Mouse (Mus musculus) intestine, embryonic 16.5 days (tissue): ENCODE measurements at regions not wholly inside any gene's neighbourhood (a gene's known extent, or its start where the extent isn't known, plus 50 kb on each side); places are given as distances from the start of the nearest gene placed in this dataset.

ENCODE experiments used
- ATAC-seq: fragments of 200-750 bp; cut with Nextera tagmentation; 2 replicates; pipeline ENCODE4 v1.8.0; 2017; ENCODE audit warnings: moderate TSS enrichment, moderate library complexity
- H3K27ac ChIP-seq: fragments of 300-500 bp; sonication (generic); 2 replicates; pipeline ENCODE4 v1.5.1; 2014; ENCODE audit warnings: mild to moderate bottlenecking, low read length
- H3K27me3 ChIP-seq: fragments of 300-500 bp; sonication (generic); replicated peaks from 2 replicates; pipeline ENCODE4 v1.6.1; 2014; ENCODE audit warnings: low read length, control low read depth, mixed read lengths; ENCODE audit not compliant: control insufficient read depth, insufficient read depth
- H3K36me3 ChIP-seq: fragments of 300-500 bp; sonication (generic); 2 replicates; pipeline ENCODE4 v1.6.1; 2014; ENCODE audit warnings: low read length, control low read depth; ENCODE audit not compliant: control insufficient read depth, insufficient read depth
- H3K4me1 ChIP-seq: fragments of 300-500 bp; sonication (generic); 2 replicates; pipeline ENCODE4 v1.6.1; 2014; ENCODE audit warnings: low read length, control low read depth, mixed read lengths; ENCODE audit not compliant: control insufficient read depth, insufficient read depth
- H3K4me2 ChIP-seq: fragments of 300-500 bp; sonication (generic); 2 replicates; pipeline ENCODE4 v1.6.1; 2014; ENCODE audit warnings: low read depth, low read length, control low read depth
- H3K4me3 ChIP-seq: fragments of 300-500 bp; sonication (generic); 2 replicates; pipeline ENCODE4 v1.5.1; 2014; ENCODE audit warnings: mild to moderate bottlenecking, low read length
- H3K9ac ChIP-seq: fragments of 300-500 bp; sonication (generic); 2 replicates; pipeline ENCODE4 v1.6.1; 2014; ENCODE audit warnings: low read depth, low read length
- H3K9me3 ChIP-seq: fragments of 300-500 bp; sonication (generic); 2 replicates; pipeline ENCODE4 v1.6.1; 2016; ENCODE audit warnings: low read length, control low read depth; ENCODE audit not compliant: control insufficient read depth
- WGBS: fragments of 180-500 bp; shearing (Covaris S2); extraction: QIAGEN DNeasy Blood & Tissue Kit; methylation state at CpG from one replicate; pipeline ENCODE4 v1.1.7; 2014; 5-methylcytosine and 5-hydroxymethylcytosine counted together

GRCm38 (mm10) chr12:16098840-16099239 lies 282.1 kb upstream of the Trib2 start:
- no peaks in the 10 kb centered on the region for H3K27me3 ChIP-seq
- 87% methylated on average over 7 of the region's 7 CpGs for WGBS
- ATAC-seq = no peak
- no peak overlapping the region for H3K27ac ChIP-seq
- no peak overlapping the region for H3K9ac ChIP-seq
- H3K9me3 ChIP-seq = no peaks in the 10 kb centered on the region
- no peaks in the 10 kb centered on the region for H3K4me1 ChIP-seq
- H3K36me3 ChIP-seq = no peaks in the 10 kb centered on the region
- H3K4me3 ChIP-seq = no peak overlapping the region
- no peak overlapping the region for H3K4me2 ChIP-seq

DNA sequence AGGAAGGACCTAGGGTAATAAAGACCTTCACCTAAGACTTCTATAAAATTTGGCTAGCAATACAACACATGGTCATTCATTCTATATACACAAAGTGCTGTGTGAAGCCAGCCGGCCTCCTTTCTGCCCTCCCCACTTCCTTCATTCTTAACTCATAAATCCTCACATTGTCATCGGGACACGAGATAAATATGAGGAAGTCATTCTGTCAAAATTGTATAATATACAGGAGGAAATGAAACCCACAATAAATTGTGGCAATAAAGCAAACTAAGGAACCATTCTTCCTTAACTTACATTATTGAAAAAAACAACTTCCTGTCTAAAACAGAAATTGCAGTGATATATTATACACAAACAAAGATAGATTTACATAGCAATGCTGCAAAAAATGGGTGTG lies 275.9 kb upstream of the Trib2 start:
- 36% methylated on average over 3 of the region's 3 CpGs for WGBS
- no peak overlapping the region for H3K9ac ChIP-seq
- no peaks in the 10 kb centered on the region for H3K27me3 ChIP-seq
- H3K27ac ChIP-seq = no peak overlapping the region
- H3K9me3 ChIP-seq = no peaks in the 10 kb centered on the region
- H3K36me3 ChIP-seq = no peaks in the 10 kb centered on the region
- no peaks in the 10 kb centered on the region for H3K4me1 ChIP-seq
- no peak for ATAC-seq
- no peak overlapping the region for H3K4me3 ChIP-seq
- H3K4me2 ChIP-seq = no peak overlapping the region

DNA sequence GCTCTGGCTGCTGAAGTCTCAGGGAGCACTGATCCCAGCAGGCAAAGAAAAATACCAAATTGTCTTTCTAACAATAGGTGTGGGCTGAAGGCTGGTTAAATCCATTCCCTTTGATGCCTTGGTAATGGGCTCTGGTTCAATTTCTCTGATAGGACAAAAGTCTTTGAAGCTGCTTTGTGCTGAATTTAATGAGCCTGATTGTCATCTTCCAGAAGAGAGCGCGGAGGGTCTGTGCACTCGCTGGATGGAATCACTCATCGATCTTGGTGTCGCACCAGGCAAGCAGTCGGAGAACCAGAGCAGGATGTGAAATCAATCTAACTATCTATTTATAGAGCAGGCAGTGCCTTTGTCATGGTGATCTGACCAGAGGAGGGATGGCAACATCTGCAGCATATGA lies 274.6 kb upstream of the Trib2 start:
- no peaks in the 10 kb centered on the region for H3K27me3 ChIP-seq
- H3K9ac ChIP-seq = no peak overlapping the region
- no peaks in the 10 kb centered on the region for H3K9me3 ChIP-seq
- H3K4me1 ChIP-seq = no peaks in the 10 kb centered on the region
- ATAC-seq = no peak
- WGBS = 39% methylated on average over 6 of the region's 6 CpGs
- no peak overlapping the region for H3K27ac ChIP-seq
- H3K4me3 ChIP-seq = no peak overlapping the region
- H3K36me3 ChIP-seq = no peaks in the 10 kb centered on the region
- H3K4me2 ChIP-seq = no peak overlapping the region

DNA sequence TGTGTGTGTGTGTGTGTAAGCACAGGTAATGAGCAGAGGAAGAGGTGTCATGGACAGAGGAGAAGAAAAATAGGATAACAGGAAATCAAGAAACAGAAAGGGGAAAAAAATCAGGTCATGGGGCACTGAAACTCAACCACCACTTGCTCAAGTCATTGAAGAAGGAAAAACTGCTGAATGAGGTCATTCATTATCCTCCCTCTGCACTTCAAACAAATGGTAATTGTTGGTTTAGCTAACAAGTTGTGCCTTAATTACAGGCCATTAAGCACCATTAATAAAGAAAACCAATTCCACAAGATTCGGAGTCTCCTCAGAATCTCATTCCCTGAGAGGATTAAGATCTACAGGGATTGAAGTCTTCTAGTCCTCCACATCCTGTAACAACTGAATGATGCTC lies 266.5 kb upstream of the Trib2 start:
- no peaks in the 10 kb centered on the region for H3K4me1 ChIP-seq
- H3K9me3 ChIP-seq = no peaks in the 10 kb centered on the region
- H3K27ac ChIP-seq = no peak overlapping the region
- H3K36me3 ChIP-seq = no peaks in the 10 kb centered on the region
- no peaks in the 10 kb centered on the region for H3K27me3 ChIP-seq
- no peak overlapping the region for H3K4me2 ChIP-seq
- 50% methylated on average over 1 of the region's 1 CpGs for WGBS
- ATAC-seq = no peak
- no peak overlapping the region for H3K4me3 ChIP-seq
- H3K9ac ChIP-seq = no peak overlapping the region

- H3K27me3 ChIP-seq = no peaks in the 10 kb centered on the region
- no peak overlapping the region for H3K9ac ChIP-seq
- no peak overlapping the region for H3K4me3 ChIP-seq
- no peaks in the 10 kb centered on the region for H3K36me3 ChIP-seq
- 82% methylated on average over 1 of the region's 1 CpGs for WGBS
- H3K4me1 ChIP-seq = no peaks in the 10 kb centered on the region
- H3K9me3 ChIP-seq = no peaks in the 10 kb centered on the region
- H3K4me2 ChIP-seq = no peak overlapping the region
- no peak for ATAC-seq
- H3K27ac ChIP-seq = no peak overlapping the region
These were observed 260.5 kb upstream of the Trib2 start for GRCm38 (mm10) chr12:16077215-16077614.

- Histone ChIP-seq H3K9me3 (no peaks in the 10 kb centered on the region), H3K9ac (no peak overlapping the region), H3K4me1 (no peaks in the 10 kb centered on the region), H3K36me3 (no peaks in the 10 kb centered on the region), H3K4me3 (no peak overlapping the region), H3K4me2 (no peak overlapping the region), H3K27ac (no peak overlapping the region), H3K27me3 (no peaks in the 10 kb centered on the region)
- WGBS = 88% methylated on average over 2 of the region's 2 CpGs
- no peak for ATAC-seq
These were observed 259.2 kb upstream of the Trib2 start for GRCm38 (mm10) chr12:16075962-16076361.

DNA sequence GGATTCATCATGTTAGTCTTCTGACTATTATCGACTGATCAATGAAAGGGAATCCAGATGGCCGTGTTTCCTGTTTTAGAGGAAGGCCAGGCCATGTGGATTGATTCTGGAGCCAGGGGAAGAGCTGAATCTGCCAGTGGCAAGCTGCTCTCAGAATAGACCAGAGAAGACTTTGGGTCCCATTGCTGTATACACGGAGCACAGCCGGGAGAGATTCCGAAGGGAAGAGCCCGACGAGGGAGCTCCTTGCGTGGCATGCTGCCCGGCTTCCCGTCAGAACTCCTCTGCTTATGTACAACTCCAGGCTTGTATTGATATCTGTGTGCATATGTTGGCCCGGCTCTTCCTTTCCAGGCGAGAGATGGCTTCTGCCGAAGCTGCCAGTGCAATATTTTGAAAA lies 252.2 kb upstream of the Trib2 start:
- no peaks in the 10 kb centered on the region for H3K27me3 ChIP-seq
- 92% methylated on average over 13 of the region's 13 CpGs for WGBS

GRCm38 (mm10) chr12:16062689-16063088 lies 246.0 kb upstream of the Trib2 start:
- Histone ChIP-seq H3K27ac (no peak overlapping the region), H3K36me3 (no peaks in the 10 kb centered on the region), H3K4me3 (no peak overlapping the region), H3K4me2 (no peak overlapping the region), H3K4me1 (no peaks in the 10 kb centered on the region), H3K9ac (no peak overlapping the region), H3K27me3 (no peaks in the 10 kb centered on the region), H3K9me3 (no peaks in the 10 kb centered on the region)
- no peak for ATAC-seq
- WGBS = 77% methylated on average over 7 of the region's 7 CpGs

More for the DNA sequence above, 252.2 kb upstream of the Trib2 start:
- H3K36me3 ChIP-seq = no peaks in the 10 kb centered on the region
- no peaks in the 10 kb centered on the region for H3K9me3 ChIP-seq
- no peak overlapping the region for H3K4me3 ChIP-seq
- H3K27ac ChIP-seq = no peak overlapping the region
- H3K4me2 ChIP-seq = no peak overlapping the region
- no peaks in the 10 kb centered on the region for H3K4me1 ChIP-seq
- no peak for ATAC-seq
- no peak overlapping the region for H3K9ac ChIP-seq

GRCm38 (mm10) chr12:16060461-16060860 lies 243.7 kb upstream of the Trib2 start:
- 46% methylated on average over 5 of the region's 5 CpGs for WGBS
- H3K27me3 ChIP-seq = no peaks in the 10 kb centered on the region
- no peak overlapping the region for H3K4me3 ChIP-seq
- no peak overlapping the region for H3K9ac ChIP-seq
- H3K9me3 ChIP-seq = no peaks in the 10 kb centered on the region
- no peak overlapping the region for H3K4me2 ChIP-seq
- no peak overlapping the region for H3K27ac ChIP-seq
- no peaks in the 10 kb centered on the region for H3K4me1 ChIP-seq
- no peaks in the 10 kb centered on the region for H3K36me3 ChIP-seq
- no peak for ATAC-seq

DNA sequence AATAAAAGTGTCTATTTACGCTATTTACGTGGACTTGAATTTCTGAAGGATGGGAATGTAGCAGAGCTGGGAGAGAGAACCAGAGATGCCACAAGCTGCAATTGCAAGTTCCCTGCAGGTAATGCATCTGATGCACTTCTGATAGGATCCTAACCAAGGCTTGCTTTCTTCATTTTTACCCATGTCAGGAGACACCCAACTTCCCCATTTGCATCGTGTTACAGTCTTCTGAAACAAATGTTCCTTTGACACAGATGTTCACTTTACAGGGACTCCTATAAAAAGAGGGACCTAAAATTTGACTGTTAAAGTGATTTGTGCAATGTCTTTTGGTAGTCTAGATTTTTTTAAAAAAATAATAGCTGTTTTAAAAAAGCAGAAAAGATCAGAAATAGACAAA lies 241.5 kb upstream of the Trib2 start:
- 81% methylated on average over 3 of the region's 3 CpGs for WGBS

More for the DNA sequence above, 241.5 kb upstream of the Trib2 start:
- Histone ChIP-seq H3K36me3 (no peaks in the 10 kb centered on the region), H3K9me3 (no peaks in the 10 kb centered on the region), H3K27me3 (no peaks in the 10 kb centered on the region), H3K4me2 (no peak overlapping the region), H3K9ac (no peak overlapping the region), H3K27ac (no peak overlapping the region), H3K4me1 (no peaks in the 10 kb centered on the region), H3K4me3 (no peak overlapping the region)
- no peak for ATAC-seq
